ENCODE assay signal across 8 mouse cellular contexts in genomic region chr9:85410643-85411296, GRCm38 (mm10).
DNase-seq lines count a peak whose midpoint lies in the region; ATAC-seq and TF ChIP-seq lines count a peak whose summit lies in the region.

No protein-coding gene starts in this region.

- H3K9me3 ChIP-seq in heart, postnatal 0 days (replicated peaks; ENCODE audit: control insufficient read depth, low read length): no peaks in the 10 kb centered on the region

- H3K27me3 ChIP-seq in heart, postnatal 0 days (ENCODE audit: control insufficient read depth, insufficient read depth, low read length): no peaks in the 10 kb centered on the region

- 0 out of 2 replicates have a peak overlapping the region, but pooled peaks have one; percentile 1 for H3K4me2 ChIP-seq in heart, postnatal 0 days (ENCODE audit: low read depth, low read length)

- peak; percentile 34 to 72 for DNase-seq in adrenal gland, adult (ENCODE audit: inconsistent age in 2 of 2, low spot score in 1 of 2)
- no peak for DNase-seq in adrenal gland, postnatal 4 days (ENCODE audit: low spot score in 2 of 2)
- peak; percentile 7 to 16 for DNase-seq in urinary bladder, adult 18-20 months (ENCODE audit: low spot score in 2 of 2)
- DNase-seq in urinary bladder, postnatal 4 days (ENCODE audit: low spot score in 2 of 2): no peak
- DNase-seq in heart, postnatal 0 days (ENCODE audit: low spot score): peak; percentile 78
- peak; percentile 58 to 73 for DNase-seq in layer of hippocampus, postnatal 14 days (ENCODE audit: low spot score in 2 of 2)
- DNase-seq in lung, postnatal 36 days: peak; percentile 23
- peak; percentile 90 for DNase-seq in telencephalon, adult 2 months (ENCODE audit: low read depth, low spot score)

- no peaks in the 10 kb centered on the region for H3K36me3 ChIP-seq in heart, postnatal 0 days (replicated peaks; ENCODE audit: control insufficient read depth, insufficient read depth, low read length)

- no peak overlapping the region for H3K4me3 ChIP-seq in heart, postnatal 0 days (ENCODE audit: low read depth, low read length)

- H3K9ac ChIP-seq in heart, postnatal 0 days (replicated peaks; ENCODE audit: low read depth, low read length): no peak overlapping the region

- peaks cover 25% of the 10 kb centered on the region for H3K4me1 ChIP-seq in heart, postnatal 0 days (ENCODE audit: control insufficient read depth, insufficient read depth)

- H3K27ac ChIP-seq in heart, postnatal 0 days (ENCODE audit: low read depth): peak overlapping the region; percentile 31; the same call in 1 of the 2 replicates

- 9% methylated on average over 11 of the region's 11 CpGs for WGBS in heart, postnatal 0 days

- ATAC-seq in heart, postnatal 0 days (ENCODE audit: insufficient read depth, low read depth): peak; percentile 89

- no peak for TF ChIP-seq CTCF in heart, postnatal 0 days (IDR thresholded peaks at IDR 0.05; ENCODE audit: low read depth)

- TF ChIP-seq EP300 in heart, postnatal 0 days (IDR thresholded peaks at IDR 0.05; ENCODE audit: low read depth): no peak

Comparison
In these comparisons a context has a peak if more than half of its experiments do, and no peak if none do; other contexts are left out.
1. DNase-seq: peak in adrenal gland, adult (2 of 2), urinary bladder, adult 18-20 months (2 of 2), heart, postnatal 0 days (single experiment), layer of hippocampus, postnatal 14 days (2 of 2), lung, postnatal 36 days (single experiment) and telencephalon, adult 2 months (single experiment); none in adrenal gland, postnatal 4 days (0 of 2) and urinary bladder, postnatal 4 days (0 of 2).